Mouse (Mus musculus) T-helper 2 cell (primary cell): ENCODE data around the gene Btn2a2.

Experiments used
- in situ Hi-C: fragments of 300-600 bp; cut with MboI, MseI; formaldehyde crosslinking; loops from one replicate; pipeline ENCODE4 v1.15.1; 2025; ENCODE audit warnings: high pct_unique_total_duplicates

Gene Btn2a2

DNA sequence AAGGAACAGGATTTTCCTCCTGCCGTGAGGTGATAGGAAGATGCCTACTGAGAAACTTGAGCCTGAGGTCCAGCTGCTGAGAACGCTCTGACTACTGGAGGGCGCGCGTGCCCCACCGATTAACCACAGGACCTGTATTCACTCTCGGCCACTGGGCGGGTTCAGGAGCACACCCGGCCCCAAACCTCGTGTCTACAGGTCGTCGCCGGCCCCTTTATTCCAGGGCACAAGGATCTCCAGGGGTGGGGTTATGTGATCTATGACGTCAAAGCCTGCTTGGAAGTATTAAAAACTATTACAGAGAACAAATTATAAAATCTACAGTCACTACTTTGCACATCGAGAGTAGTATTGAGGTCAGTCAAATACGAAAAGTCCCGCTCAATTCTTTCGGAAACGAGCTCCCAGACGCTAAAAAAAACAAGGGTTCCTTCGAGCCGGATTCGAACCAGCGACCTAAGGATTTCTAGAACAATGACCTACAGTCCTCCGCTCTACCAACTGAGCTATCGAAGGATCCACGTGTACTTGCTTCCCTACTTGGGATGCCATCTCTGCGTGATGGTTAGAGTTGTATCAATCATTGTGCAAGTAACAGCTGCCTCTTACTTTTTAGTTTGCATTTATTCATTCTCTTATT is 56.0 kb downstream of the Btn2a2 start:
- in situ Hi-C loops: loop anchor here (5.0 to 25.0 kb wide), 3 partner anchors 85 to 1720 kb away; partner anchors contain the start of genes Hist1h2ai, Hist1h2bl, Hist1h2bm and Hist1h3h

- in situ Hi-C loops: loop anchor here (5.0 to 25.0 kb wide), 3 partner anchors 86 to 1719 kb away; partner anchors contain the start of genes Hist1h2ai, Hist1h2bl, Hist1h2bm and Hist1h3h
Measured at GRCm38 (mm10) chr13:23431351-23431771, 57.3 kb downstream of the Btn2a2 start.

- in situ Hi-C loops: loop anchor here (5.0 to 25.0 kb wide), 3 partner anchors 87 to 1718 kb away; partner anchors contain the start of genes Hist1h2ai, Hist1h2bl, Hist1h2bm and Hist1h3h
Measured at GRCm38 (mm10) chr13:23430734-23431133, 57.9 kb downstream of the Btn2a2 start.

GRCm38 (mm10) chr13:23429771-23430380 is 58.8 kb downstream of the Btn2a2 start:
- in situ Hi-C loops: loop anchor here (5.0 to 25.0 kb wide), 3 partner anchors 87 to 1718 kb away; partner anchors contain the start of genes Hist1h2ai, Hist1h2bl, Hist1h2bm and Hist1h3h

DNA sequence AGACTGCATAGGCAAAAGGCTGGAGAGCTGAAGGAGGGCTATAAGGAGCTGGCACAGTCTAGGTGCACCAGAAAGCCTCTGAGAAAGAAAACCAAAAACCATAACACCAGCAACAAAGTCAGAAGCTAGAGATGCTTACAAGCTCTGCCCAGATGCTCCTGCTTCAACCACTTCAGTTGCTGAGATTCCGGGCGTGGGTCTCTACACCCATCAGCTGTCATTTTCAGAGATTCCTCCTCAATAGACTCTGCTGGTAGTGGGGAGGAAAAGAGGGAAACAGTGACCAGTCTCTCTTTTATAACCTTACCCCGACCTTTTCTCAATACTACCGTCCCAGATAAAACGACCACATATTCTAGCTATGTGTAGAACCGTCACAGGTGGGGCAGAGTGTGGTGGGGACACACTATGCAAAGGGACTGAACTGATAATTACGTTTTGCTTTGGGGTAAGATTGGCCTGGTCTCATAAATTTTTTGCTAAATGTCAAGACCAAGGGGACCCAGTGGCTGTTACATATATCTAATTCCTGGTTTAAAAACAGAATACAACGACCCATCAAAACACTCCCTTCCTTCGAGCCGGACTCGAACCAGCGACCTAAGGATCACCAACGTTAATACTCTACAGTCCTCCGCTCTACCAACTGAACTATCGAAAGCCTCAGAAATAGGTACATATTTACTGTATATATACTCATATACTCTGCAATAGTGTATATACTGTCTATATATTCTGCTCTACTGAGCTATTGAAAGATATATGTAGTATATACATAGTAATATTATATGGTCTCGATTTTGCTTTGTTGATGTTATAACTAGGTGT is 60.3 kb downstream of the Btn2a2 start:
- in situ Hi-C loops: loop anchor here (25.0 kb wide), 1 partner anchor 1716 kb away; the partner anchor contains the start of genes Hist1h2ai, Hist1h2bl, Hist1h2bm and Hist1h3h
